Mouse (Mus musculus): Measurements from ENCODE around the gene Lcn10. TPM values are rescaled to one million over a fixed set of nuclear protein-coding genes. Genes with fewer than 3 reads are reported as not detected.
"Not testable (repeated sequence)": the region's sequence is repeated elsewhere in the genome, so short reads cannot be mapped to it uniquely, and the experiment has no call there.

The Lcn10 gene
- total and polyA plus RNA-seq, 2 experiments = not detected

GRCm38 (mm10) chr2:25696951-25697350 is 14.4 kb downstream of the Lcn10 start:
- no peak overlapping the region for H3K27ac ChIP-seq (replicated peaks; ENCODE audit: insufficient read depth, low read depth, low read length)
- H3K27me3 ChIP-seq (ENCODE audit: control insufficient read depth, insufficient read depth, low read length) = no peaks in the 10 kb centered on the region
- no peaks in the 10 kb centered on the region for H3K36me3 ChIP-seq (ENCODE audit: control insufficient read depth, insufficient read depth, low read length)
- no peaks in the 10 kb centered on the region for H3K4me1 ChIP-seq (ENCODE audit: control insufficient read depth, insufficient read depth, low read length)
- H3K4me3 ChIP-seq (ENCODE audit: insufficient read depth, low read depth, low read length) = no peak overlapping the region
- DNase-seq (ENCODE audit: extremely low read depth, low read depth, low spot score) = peak; percentile 56
- TF ChIP-seq POLR2A (IDR thresholded peaks at IDR 0.05; ENCODE audit: extremely low read depth, insufficient read depth, low read length) (no peak), CTCF (IDR thresholded peaks at IDR 0.05; ENCODE audit: low read depth, low read length) (no peak)
- H3K79me2 ChIP-seq (ENCODE audit: control insufficient read depth, insufficient read depth, low read length) = no peaks in the 10 kb centered on the region
- no peak overlapping the region for H3K9ac ChIP-seq (ENCODE audit: low read depth, low read length)
- WGBS = 36% methylated on average over 4 of the region's 4 CpGs

- no peak for TF ChIP-seq CTCF (IDR thresholded peaks at IDR 0.05; ENCODE audit: low read depth, low read length)
- TF ChIP-seq POLR2A (IDR thresholded peaks at IDR 0.05; ENCODE audit: extremely low read depth, insufficient read depth, low read length) = no peak
- WGBS = 70% methylated on average over 2 of the region's 2 CpGs
- H3K27me3 ChIP-seq (ENCODE audit: control insufficient read depth, insufficient read depth, low read length) = no peaks in the 10 kb centered on the region
Observed at GRCm38 (mm10) chr2:25698696-25699095, 16.2 kb downstream of the Lcn10 start.

GRCm38 (mm10) chr2:25699743-25700142 is 17.2 kb downstream of the Lcn10 start, which contains the start of gene Obp2a:
TSS of gene Obp2a (plus strand) at chr2:25700043.
- 81% methylated on average over 3 of the region's 3 CpGs for WGBS

More at GRCm38 (mm10) chr2:25698696-25699095, 16.2 kb downstream of the Lcn10 start:
- H3K4me1 ChIP-seq (ENCODE audit: control insufficient read depth, insufficient read depth, low read length) = no peaks in the 10 kb centered on the region
- H3K36me3 ChIP-seq (ENCODE audit: control insufficient read depth, insufficient read depth, low read length) = no peaks in the 10 kb centered on the region
- H3K27ac ChIP-seq (replicated peaks; ENCODE audit: insufficient read depth, low read depth, low read length) = no peak overlapping the region
- DNase-seq (ENCODE audit: extremely low read depth, low read depth, low spot score) = peak; percentile 64
- no peak overlapping the region for H3K4me3 ChIP-seq (ENCODE audit: insufficient read depth, low read depth, low read length)
- H3K79me2 ChIP-seq (ENCODE audit: control insufficient read depth, insufficient read depth, low read length) = no peaks in the 10 kb centered on the region
- no peak overlapping the region for H3K9ac ChIP-seq (ENCODE audit: low read depth, low read length)

GRCm38 (mm10) chr2:25701001-25701400 is 18.5 kb downstream of the Lcn10 start:
- Histone ChIP-seq H3K27me3 (ENCODE audit: control insufficient read depth, insufficient read depth, low read length) (no peaks in the 10 kb centered on the region), H3K4me3 (ENCODE audit: insufficient read depth, low read depth, low read length) (no peak overlapping the region), H3K27ac (replicated peaks; ENCODE audit: insufficient read depth, low read depth, low read length) (no peak overlapping the region), H3K36me3 (ENCODE audit: control insufficient read depth, insufficient read depth, low read length) (no peaks in the 10 kb centered on the region), H3K79me2 (ENCODE audit: control insufficient read depth, insufficient read depth, low read length) (no peaks in the 10 kb centered on the region), H3K4me1 (ENCODE audit: control insufficient read depth, insufficient read depth, low read length) (no peaks in the 10 kb centered on the region), H3K9ac (ENCODE audit: low read depth, low read length) (no peak overlapping the region)
- WGBS = 88% methylated on average over 5 of the region's 5 CpGs
- DNase-seq (ENCODE audit: extremely low read depth, low read depth, low spot score) = no peak
- TF ChIP-seq POLR2A (IDR thresholded peaks at IDR 0.05; ENCODE audit: extremely low read depth, insufficient read depth, low read length) = no peak
- no peak for TF ChIP-seq CTCF (IDR thresholded peaks at IDR 0.05; ENCODE audit: low read depth, low read length)

More at GRCm38 (mm10) chr2:25699743-25700142, 17.2 kb downstream of the Lcn10 start, which contains the start of gene Obp2a:
- not testable (repeated sequence) for H3K27me3 ChIP-seq (ENCODE audit: control insufficient read depth, insufficient read depth, low read length); H3K79me2 ChIP-seq (ENCODE audit: control insufficient read depth, insufficient read depth, low read length); H3K4me3 ChIP-seq (ENCODE audit: insufficient read depth, low read depth, low read length); H3K27ac ChIP-seq (replicated peaks; ENCODE audit: insufficient read depth, low read depth, low read length); H3K9ac ChIP-seq (ENCODE audit: low read depth, low read length); H3K4me1 ChIP-seq (ENCODE audit: control insufficient read depth, insufficient read depth, low read length); DNase-seq (ENCODE audit: extremely low read depth, low read depth, low spot score); H3K36me3 ChIP-seq (ENCODE audit: control insufficient read depth, insufficient read depth, low read length)

GRCm38 (mm10) chr2:25703706-25704105 is 21.2 kb downstream of the Lcn10 start:
- Histone ChIP-seq H3K4me1 (ENCODE audit: control insufficient read depth, insufficient read depth, low read length) (peaks cover 8% of the 10 kb centered on the region; the same call in 1 of the 2 replicates), H3K4me3 (ENCODE audit: insufficient read depth, low read depth, low read length) (no peak overlapping the region), H3K27ac (replicated peaks; ENCODE audit: insufficient read depth, low read depth, low read length) (no peak overlapping the region), H3K36me3 (ENCODE audit: control insufficient read depth, insufficient read depth, low read length) (no peaks in the 10 kb centered on the region), H3K27me3 (ENCODE audit: control insufficient read depth, insufficient read depth, low read length) (no peaks in the 10 kb centered on the region), H3K79me2 (ENCODE audit: control insufficient read depth, insufficient read depth, low read length) (no peaks in the 10 kb centered on the region), H3K9ac (ENCODE audit: low read depth, low read length) (no peak overlapping the region)
- DNase-seq (ENCODE audit: extremely low read depth, low read depth, low spot score) = no peak
- TF ChIP-seq POLR2A (IDR thresholded peaks at IDR 0.05; ENCODE audit: extremely low read depth, insufficient read depth, low read length) = no peak
- 77% methylated on average over 4 of the region's 4 CpGs for WGBS

- TF ChIP-seq POLR2A (IDR thresholded peaks at IDR 0.05; ENCODE audit: extremely low read depth, insufficient read depth, low read length) = no peak
- TF ChIP-seq CTCF (IDR thresholded peaks at IDR 0.05; ENCODE audit: low read depth, low read length) = peak; percentile 72
- peak within 1 kb of the TSS; percentile 5; the same call in 1 of the 2 replicates for H3K27ac ChIP-seq (replicated peaks; ENCODE audit: insufficient read depth, low read depth, low read length)
- no peaks in the 10 kb centered on the region for H3K36me3 ChIP-seq (ENCODE audit: control insufficient read depth, insufficient read depth, low read length)
- H3K4me3 ChIP-seq (ENCODE audit: insufficient read depth, low read depth, low read length) = peak within 1 kb of the TSS; percentile 59
- DNase-seq (ENCODE audit: extremely low read depth, low read depth, low spot score) = peak; percentile 49
- H3K9ac ChIP-seq (ENCODE audit: low read depth, low read length) = peak within 1 kb of the TSS; percentile 38
- peaks cover 14% of the 10 kb centered on the region; the same call in 1 of the 2 replicates for H3K4me1 ChIP-seq (ENCODE audit: control insufficient read depth, insufficient read depth, low read length)
- WGBS = 2% methylated on average over 78 of the region's 78 CpGs
- no peaks in the 10 kb centered on the region for H3K27me3 ChIP-seq (ENCODE audit: control insufficient read depth, insufficient read depth, low read length)
- no peaks in the 10 kb centered on the region for H3K79me2 ChIP-seq (ENCODE audit: control insufficient read depth, insufficient read depth, low read length)
Observed at GRCm38 (mm10) chr2:25706643-25707481, 24.3 kb downstream of the Lcn10 start, which contains the start of gene Bmyc. TSS of gene Bmyc (plus strand) at chr2:25706739.
